Mouse (Mus musculus) liver, postnatal 0 days (tissue): ENCODE measurements at regions not wholly inside any gene's neighbourhood (a gene's known extent, or its start where the extent isn't known, plus 50 kb on each side); places are given as distances from the start of the nearest gene placed in this dataset.
A peak's percentile ranks its signal among the peaks of the same experiment; 100 is the strongest.

Experiments used
- ATAC-seq: fragments of 200-750 bp; cut with Nextera tagmentation; 2 replicates; pipeline ENCODE4 v1.8.0; 2017; ENCODE audit warnings: mild to moderate bottlenecking, moderate library complexity
- DNase-seq: peaks from one replicate; pipeline ENCODE4 v3.0.0-alpha.2; 2016
- H3K27ac ChIP-seq: fragments of 300-500 bp; sonication (generic); 2 replicates; pipeline ENCODE4 v1.5.1; 2014; ENCODE audit warnings: antibody characterized with exemption, moderate library complexity, mild to moderate bottlenecking, low read depth
- H3K27me3 ChIP-seq: fragments of 300-500 bp; sonication (generic); 2 replicates; pipeline ENCODE4 v1.6.1; 2014; ENCODE audit warnings: low read length, control low read depth, mixed read lengths; ENCODE audit not compliant: insufficient read depth
- H3K36me3 ChIP-seq: fragments of 300-500 bp; sonication (generic); replicated peaks from 2 replicates; pipeline ENCODE4 v1.6.1; 2014; ENCODE audit warnings: mild to moderate bottlenecking, control low read depth, low read length, moderate library complexity, mixed read lengths; ENCODE audit not compliant: insufficient read depth
- H3K4me1 ChIP-seq: fragments of 300-500 bp; sonication (generic); 2 replicates; pipeline ENCODE4 v1.6.1; 2014; ENCODE audit warnings: antibody characterized with exemption, mild to moderate bottlenecking, control low read depth; ENCODE audit not compliant: insufficient read depth
- H3K4me2 ChIP-seq: fragments of 300-500 bp; sonication (generic); 2 replicates; pipeline ENCODE4 v1.6.1; 2014; ENCODE audit warnings: low read depth, mild to moderate bottlenecking, low read length, moderate library complexity, mixed read lengths
- H3K4me3 ChIP-seq: fragments of 300-500 bp; sonication (generic); 2 replicates; pipeline ENCODE4 v1.5.1; 2014; ENCODE audit warnings: low read depth, low read length
- H3K9ac ChIP-seq: fragments of 300-500 bp; sonication (generic); replicated peaks from 2 replicates; pipeline ENCODE4 v1.6.1; 2014; ENCODE audit warnings: mild to moderate bottlenecking, moderate library complexity
- H3K9me3 ChIP-seq: fragments of 300-500 bp; sonication (generic); 2 replicates; pipeline ENCODE4 v1.6.1; 2016; ENCODE audit warnings: mild to moderate bottlenecking, control low read depth, low read length, mixed read lengths
- CTCF ChIP-seq: sonication (generic); IDR thresholded peaks from 2 replicates; pipeline ENCODE4 v1.5.1; 2016; ENCODE audit warnings: antibody characterized with exemption, low read depth
- EP300 ChIP-seq: IDR thresholded peaks from 2 replicates; pipeline ENCODE4 v1.6.1; 2016; ENCODE audit warnings: antibody characterized with exemption, low read depth, mild to moderate bottlenecking
- WGBS: fragments of 180-500 bp; shearing (Covaris S2); extraction: QIAGEN DNeasy Blood & Tissue Kit; methylation state at CpG from one replicate; pipeline ENCODE4 v1.1.7; 2014; ENCODE audit not compliant: insufficient replicate concordance; 5-methylcytosine and 5-hydroxymethylcytosine counted together

GRCm38 (mm10) chr3:66572887-66573519 is 276.4 kb upstream of the Veph1 start:
- no peak for TF ChIP-seq CTCF
- TF ChIP-seq EP300, result no peak
- ATAC-seq, result no peak
- Histone ChIP-seq H3K27ac (no peak overlapping the region), H3K9ac (no peak overlapping the region), H3K4me3 (no peak overlapping the region), H3K27me3 (no peaks in the 10 kb centered on the region), H3K36me3 (no peaks in the 10 kb centered on the region), H3K4me2 (no peak overlapping the region), H3K4me1 (0 out of 2 replicates have a peak, but pooled peaks cover 2% of the 10 kb centered on the region), H3K9me3 (no peaks in the 10 kb centered on the region)
- 81% methylated on average over 12 of the region's 12 CpGs for WGBS
- DNase-seq, result no peak

GRCm38 (mm10) chr3:66570342-66570741 is 273.7 kb upstream of the Veph1 start:
- Histone ChIP-seq H3K9ac (no peak overlapping the region), H3K27me3 (no peaks in the 10 kb centered on the region), H3K4me2 (no peak overlapping the region), H3K4me3 (no peak overlapping the region), H3K4me1 (no peaks in the 10 kb centered on the region), H3K27ac (no peak overlapping the region), H3K9me3 (no peaks in the 10 kb centered on the region), H3K36me3 (no peaks in the 10 kb centered on the region)
- no peak for ATAC-seq
- peak; percentile 64 for TF ChIP-seq CTCF
- TF ChIP-seq EP300, result no peak
- 69% methylated on average over 5 of the region's 5 CpGs for WGBS
- peak; percentile 26 for DNase-seq

- 67% methylated on average over 7 of the region's 7 CpGs for WGBS
- TF ChIP-seq CTCF (no peak), EP300 (no peak)
- no peak for ATAC-seq
These were observed 267.9 kb upstream of the Veph1 start for GRCm38 (mm10) chr3:66564268-66565245.

GRCm38 (mm10) chr3:66563329-66563728 is 266.7 kb upstream of the Veph1 start:
- no peak overlapping the region for H3K27ac ChIP-seq
- no peaks in the 10 kb centered on the region for H3K27me3 ChIP-seq
- H3K4me1 ChIP-seq, result no peaks in the 10 kb centered on the region
- DNase-seq (no peak), ATAC-seq (peak; percentile 94)
- no peaks in the 10 kb centered on the region for H3K9me3 ChIP-seq
- WGBS, result 33% methylated on average over 2 of the region's 2 CpGs
- peak; percentile 62 for TF ChIP-seq CTCF
- TF ChIP-seq EP300, result peak; percentile 74
- H3K36me3 ChIP-seq, result no peaks in the 10 kb centered on the region
- H3K4me2 ChIP-seq, result no peak overlapping the region
- H3K4me3 ChIP-seq, result no peak overlapping the region
- H3K9ac ChIP-seq, result no peak overlapping the region

More at GRCm38 (mm10) chr3:66564268-66565245, 267.9 kb upstream of the Veph1 start:
- no peaks in the 10 kb centered on the region for H3K36me3 ChIP-seq
- no peak overlapping the region for H3K4me2 ChIP-seq
- no peak for DNase-seq
- H3K27ac ChIP-seq, result no peak overlapping the region
- H3K4me1 ChIP-seq, result no peaks in the 10 kb centered on the region
- H3K4me3 ChIP-seq, result no peak overlapping the region
- no peaks in the 10 kb centered on the region for H3K9me3 ChIP-seq
- no peaks in the 10 kb centered on the region for H3K27me3 ChIP-seq
- no peak overlapping the region for H3K9ac ChIP-seq

- no peak overlapping the region for H3K27ac ChIP-seq
- no peak for TF ChIP-seq EP300
- TF ChIP-seq CTCF, result no peak
These were observed 258.9 kb upstream of the Veph1 start for GRCm38 (mm10) chr3:66555538-66555937.

GRCm38 (mm10) chr3:66550920-66551319 is 254.3 kb upstream of the Veph1 start:
- no peaks in the 10 kb centered on the region for H3K27me3 ChIP-seq
- ATAC-seq (peak; percentile 60), DNase-seq (no peak)
- TF ChIP-seq CTCF (no peak), EP300 (no peak)
- H3K9me3 ChIP-seq, result no peaks in the 10 kb centered on the region
- no peak overlapping the region for H3K27ac ChIP-seq
- H3K4me2 ChIP-seq, result no peak overlapping the region
- no peaks in the 10 kb centered on the region for H3K4me1 ChIP-seq
- no peak overlapping the region for H3K9ac ChIP-seq
- H3K4me3 ChIP-seq, result no peak overlapping the region
- no peaks in the 10 kb centered on the region for H3K36me3 ChIP-seq

More at GRCm38 (mm10) chr3:66555538-66555937, 258.9 kb upstream of the Veph1 start:
- no peaks in the 10 kb centered on the region for H3K36me3 ChIP-seq
- H3K4me2 ChIP-seq, result no peak overlapping the region
- no peak overlapping the region for H3K4me3 ChIP-seq
- ATAC-seq (no peak), DNase-seq (no peak)
- no peaks in the 10 kb centered on the region for H3K4me1 ChIP-seq
- no peaks in the 10 kb centered on the region for H3K9me3 ChIP-seq
- no peak overlapping the region for H3K9ac ChIP-seq
- 58% methylated on average over 1 of the region's 1 CpGs for WGBS
- H3K27me3 ChIP-seq, result no peaks in the 10 kb centered on the region
